Mouse (Mus musculus) forebrain, embryonic 15.5 days (tissue): Measurements from ENCODE around the gene Prickle1. TPM values are rescaled to one million over a fixed set of nuclear protein-coding genes. Genes with fewer than 3 reads are reported as not detected.

Experiments used
- ATAC-seq: fragments of 200-750 bp; cut with Nextera tagmentation; replicated peaks from 2 replicates; pipeline ENCODE4 v1.8.0; 2017; ENCODE audit warnings: mild to moderate bottlenecking, moderate TSS enrichment, moderate library complexity
- H3K27ac ChIP-seq: fragments of 300-500 bp; sonication (generic); replicated peaks from 2 replicates; pipeline ENCODE4 v1.5.1; 2015; ENCODE audit warnings: mild to moderate bottlenecking, inconsistent platforms
- H3K27me3 ChIP-seq: fragments of 300-500 bp; sonication (generic); 2 replicates; pipeline ENCODE4 v1.6.1; 2015; ENCODE audit warnings: inconsistent platforms
- H3K36me3 ChIP-seq: fragments of 300-500 bp; sonication (generic); 2 replicates; pipeline ENCODE4 v1.6.1; 2015; ENCODE audit warnings: mild to moderate bottlenecking, inconsistent platforms
- H3K4me1 ChIP-seq: fragments of 300-500 bp; sonication (generic); 2 replicates; pipeline ENCODE4 v1.6.1; 2015; ENCODE audit warnings: inconsistent platforms
- H3K4me2 ChIP-seq: fragments of 300-500 bp; sonication (generic); replicated peaks from 2 replicates; pipeline ENCODE4 v1.6.1; 2015; ENCODE audit warnings: mild to moderate bottlenecking, inconsistent platforms
- H3K4me3 ChIP-seq: fragments of 300-500 bp; sonication (generic); 2 replicates; pipeline ENCODE4 v1.5.1; 2015; ENCODE audit warnings: mild to moderate bottlenecking, inconsistent platforms
- H3K9ac ChIP-seq: fragments of 300-500 bp; sonication (generic); replicated peaks from 2 replicates; pipeline ENCODE4 v1.6.1; 2015; ENCODE audit warnings: mild to moderate bottlenecking, inconsistent platforms
- H3K9me3 ChIP-seq: fragments of 300-500 bp; sonication (generic); 2 replicates; pipeline ENCODE4 v1.6.1; 2016; ENCODE audit warnings: inconsistent platforms
- WGBS: fragments of 180-500 bp; shearing (Covaris S2); methylation state at CpG from one replicate; pipeline ENCODE4 v1.1.7; 2015; ENCODE audit warnings: mixed read lengths; 5-methylcytosine and 5-hydroxymethylcytosine counted together
- polyA plus RNA-seq: library from polyadenylated mRNA; unstranded; fragments of >200 nt; fragmentation: Nextera tagmentation; extraction: Ambion mirVana; gene quantifications from 2 replicates; pipeline ENCODE4 v1.2.1, GENCODE M21; 2015

Prickle1 gene
- polyA plus RNA-seq, 1 experiment from 2014 or later: 18.0 TPM

- Histone ChIP-seq H3K4me2 (no peak overlapping the region), H3K27me3 (0 out of 2 replicates have a peak, but pooled peaks cover 5% of the 10 kb centered on the region), H3K27ac (no peak overlapping the region), H3K9ac (no peak overlapping the region), H3K4me1 (peaks cover 32% of the 10 kb centered on the region), H3K36me3 (no peaks in the 10 kb centered on the region), H3K9me3 (no peaks in the 10 kb centered on the region), H3K4me3 (no peak overlapping the region)
- 8% methylated on average over 10 of the region's 10 CpGs for WGBS
- ATAC-seq: no peak
These were observed 81.8 kb downstream of the Prickle1 start for GRCm38 (mm10) chr15:93513939-93514341.

- Histone ChIP-seq H3K4me3 (no peak overlapping the region), H3K9ac (no peak overlapping the region), H3K4me1 (peaks cover 22% of the 10 kb centered on the region), H3K36me3 (peaks cover 8% of the 10 kb centered on the region), H3K9me3 (no peaks in the 10 kb centered on the region), H3K4me2 (no peak overlapping the region), H3K27me3 (0 out of 2 replicates have a peak, but pooled peaks cover 5% of the 10 kb centered on the region), H3K27ac (no peak overlapping the region)
- WGBS: 39% methylated on average over 9 of the region's 9 CpGs
- ATAC-seq: no peak
These were observed 83.3 kb downstream of the Prickle1 start for GRCm38 (mm10) chr15:93512437-93512836.

GRCm38 (mm10) chr15:93510690-93511336, 84.9 kb downstream of the Prickle1 start:
- Histone ChIP-seq H3K27ac (peak overlapping the region; percentile 37; the same call in 1 of the 2 replicates), H3K9me3 (no peaks in the 10 kb centered on the region), H3K4me2 (no peak overlapping the region), H3K4me3 (no peak overlapping the region), H3K36me3 (peaks cover 11% of the 10 kb centered on the region), H3K27me3 (no peaks in the 10 kb centered on the region), H3K9ac (peak overlapping the region; percentile 19), H3K4me1 (peaks cover 22% of the 10 kb centered on the region)
- ATAC-seq: 0 out of 2 replicates have a peak, but pooled peaks have one; percentile 41
- WGBS: 16% methylated on average over 12 of the region's 12 CpGs

DNA sequence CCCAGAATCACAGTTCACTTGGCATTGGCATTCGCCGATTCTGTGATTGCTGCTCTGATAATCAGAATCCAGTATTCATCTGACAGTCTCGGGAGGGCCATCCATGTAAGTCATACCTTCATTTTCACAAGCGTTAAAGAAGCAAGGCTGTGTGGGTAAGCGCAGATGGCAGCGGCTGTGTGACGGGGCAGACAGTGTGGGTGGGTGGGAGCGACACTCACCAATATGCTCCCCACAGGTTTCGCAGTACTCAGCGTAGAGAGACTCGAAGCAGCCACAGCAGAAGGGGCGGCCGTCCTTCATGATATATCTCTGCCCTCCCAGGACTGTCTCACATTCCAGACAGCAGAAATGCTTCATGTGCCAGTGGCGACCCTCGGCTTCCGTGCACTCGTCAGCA, 90.9 kb downstream of the Prickle1 start:
- no peak overlapping the region for H3K4me3 ChIP-seq
- H3K27ac ChIP-seq: no peak overlapping the region
- H3K36me3 ChIP-seq: peaks cover 24% of the 10 kb centered on the region
- no peaks in the 10 kb centered on the region for H3K9me3 ChIP-seq
- H3K4me1 ChIP-seq: no peaks in the 10 kb centered on the region
- H3K27me3 ChIP-seq: no peaks in the 10 kb centered on the region
- WGBS: 89% methylated on average over 17 of the region's 17 CpGs
- ATAC-seq: no peak
- no peak overlapping the region for H3K4me2 ChIP-seq
- H3K9ac ChIP-seq: no peak overlapping the region

DNA sequence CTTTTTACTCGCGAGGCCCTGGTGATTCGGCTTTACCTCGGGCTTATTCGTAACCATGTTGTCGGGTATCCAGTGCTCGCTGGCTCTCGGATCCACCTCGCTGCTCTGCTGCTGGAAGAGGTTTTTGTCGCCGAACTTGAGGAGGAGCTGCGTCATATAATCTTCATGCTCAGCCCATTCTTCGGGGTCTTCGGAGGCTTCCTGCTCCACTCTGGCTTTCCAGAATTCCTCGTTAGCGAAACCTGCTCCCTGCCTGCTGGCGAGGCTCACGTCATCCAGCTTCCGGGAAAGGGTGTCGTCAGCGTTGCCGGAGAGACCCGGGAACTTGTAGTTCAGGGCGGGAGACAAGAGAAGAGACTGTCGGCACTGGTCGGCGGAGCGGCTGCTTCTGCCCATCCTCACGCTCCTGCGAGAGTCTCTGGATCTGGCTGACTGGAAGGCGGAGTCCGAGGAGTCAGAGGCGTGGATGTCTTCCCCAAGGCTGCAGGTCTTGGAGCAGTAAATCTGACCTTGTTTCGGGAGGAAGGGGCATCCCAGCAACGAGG, 92.4 kb downstream of the Prickle1 start:
- ATAC-seq: no peak

DNA sequence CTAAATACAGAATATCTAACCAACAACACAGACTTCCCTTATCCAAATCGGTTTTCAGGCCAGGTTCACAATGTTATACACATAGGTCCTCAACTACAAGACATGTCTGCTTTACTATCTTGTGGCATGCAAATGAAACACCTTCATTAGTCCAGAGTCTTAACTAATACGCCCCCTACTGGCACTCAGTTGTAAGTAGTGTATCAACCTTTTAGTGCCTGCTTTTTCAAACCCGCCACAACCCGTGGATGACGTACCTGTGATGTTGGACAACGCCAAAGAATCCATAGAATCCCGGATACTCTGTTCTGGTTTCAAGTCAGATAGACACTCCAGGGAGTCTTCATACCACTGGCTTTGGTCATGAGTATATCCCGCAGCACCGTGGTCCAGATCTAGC, 93.0 kb downstream of the Prickle1 start:
- H3K9me3 ChIP-seq: no peaks in the 10 kb centered on the region
- H3K36me3 ChIP-seq: peaks cover 19% of the 10 kb centered on the region
- H3K4me3 ChIP-seq: no peak overlapping the region
- no peaks in the 10 kb centered on the region for H3K4me1 ChIP-seq
- no peaks in the 10 kb centered on the region for H3K27me3 ChIP-seq
- ATAC-seq: no peak
- H3K9ac ChIP-seq: no peak overlapping the region
- 95% methylated on average over 9 of the region's 9 CpGs for WGBS
- H3K27ac ChIP-seq: no peak overlapping the region
- H3K4me2 ChIP-seq: no peak overlapping the region

More for the DNA sequence above, 92.4 kb downstream of the Prickle1 start:
- H3K27ac ChIP-seq: no peak overlapping the region
- no peak overlapping the region for H3K4me3 ChIP-seq
- H3K4me2 ChIP-seq: no peak overlapping the region
- no peaks in the 10 kb centered on the region for H3K9me3 ChIP-seq
- H3K27me3 ChIP-seq: no peaks in the 10 kb centered on the region
- H3K9ac ChIP-seq: no peak overlapping the region
- no peaks in the 10 kb centered on the region for H3K4me1 ChIP-seq
- WGBS: 90% methylated on average over 35 of the region's 35 CpGs
- peaks cover 21% of the 10 kb centered on the region for H3K36me3 ChIP-seq

GRCm38 (mm10) chr15:93499866-93500265, 95.8 kb downstream of the Prickle1 start:
- H3K9me3 ChIP-seq: no peaks in the 10 kb centered on the region
- no peak; the same call in 1 of the 2 replicates for ATAC-seq
- 58% methylated on average over 9 of the region's 9 CpGs for WGBS
- no peak overlapping the region for H3K4me2 ChIP-seq
- H3K4me1 ChIP-seq: no peaks in the 10 kb centered on the region
- H3K36me3 ChIP-seq: peaks cover 14% of the 10 kb centered on the region; the same call in 1 of the 2 replicates
- no peak overlapping the region for H3K27ac ChIP-seq
- no peak overlapping the region for H3K4me3 ChIP-seq
- H3K27me3 ChIP-seq: no peaks in the 10 kb centered on the region
- H3K9ac ChIP-seq: no peak overlapping the region

- WGBS: 92% methylated on average over 7 of the region's 7 CpGs
These were observed 101.0 kb downstream of the Prickle1 start for GRCm38 (mm10) chr15:93494700-93495099.

GRCm38 (mm10) chr15:93489597-93489996, 106.1 kb downstream of the Prickle1 start:
- H3K36me3 ChIP-seq: no peaks in the 10 kb centered on the region
- no peaks in the 10 kb centered on the region for H3K27me3 ChIP-seq
- no peak for ATAC-seq
- WGBS: 88% methylated on average over 4 of the region's 4 CpGs
- no peak overlapping the region for H3K4me2 ChIP-seq
- no peaks in the 10 kb centered on the region for H3K4me1 ChIP-seq
- no peak overlapping the region for H3K27ac ChIP-seq
- H3K9ac ChIP-seq: no peak overlapping the region
- no peak overlapping the region for H3K4me3 ChIP-seq
- H3K9me3 ChIP-seq: no peaks in the 10 kb centered on the region

More at GRCm38 (mm10) chr15:93494700-93495099, 101.0 kb downstream of the Prickle1 start:
- no peak overlapping the region for H3K4me3 ChIP-seq
- H3K27me3 ChIP-seq: no peaks in the 10 kb centered on the region
- H3K4me1 ChIP-seq: no peaks in the 10 kb centered on the region
- no peak overlapping the region for H3K4me2 ChIP-seq
- H3K9me3 ChIP-seq: no peaks in the 10 kb centered on the region
- no peak overlapping the region for H3K9ac ChIP-seq
- no peak for ATAC-seq
- no peak overlapping the region for H3K27ac ChIP-seq
- no peaks in the 10 kb centered on the region for H3K36me3 ChIP-seq

DNA sequence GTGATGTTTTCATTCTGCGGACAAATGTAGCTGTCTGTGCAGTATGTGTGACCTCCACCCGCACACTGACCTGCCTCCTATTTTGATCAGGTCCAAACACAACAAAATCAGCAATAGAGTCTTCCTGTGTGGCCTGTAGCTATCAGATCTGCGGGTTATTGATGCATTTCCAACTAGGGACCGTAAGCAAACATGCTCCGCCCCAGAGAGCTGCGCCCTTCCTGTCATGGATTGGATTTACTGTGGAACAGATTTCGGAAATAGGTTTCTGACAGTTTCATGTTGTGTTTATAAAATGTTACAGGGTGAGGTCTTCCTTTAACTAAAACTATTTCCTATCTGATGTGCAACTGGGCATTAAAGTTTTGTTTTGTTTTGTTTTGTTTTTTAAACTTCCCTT, 109.6 kb downstream of the Prickle1 start:
- Histone ChIP-seq H3K36me3 (no peaks in the 10 kb centered on the region), H3K9me3 (no peaks in the 10 kb centered on the region), H3K4me2 (no peak overlapping the region), H3K4me1 (no peaks in the 10 kb centered on the region), H3K27ac (no peak overlapping the region), H3K27me3 (no peaks in the 10 kb centered on the region), H3K9ac (no peak overlapping the region), H3K4me3 (no peak overlapping the region)
- ATAC-seq: no peak
- WGBS: 86% methylated on average over 7 of the region's 7 CpGs

DNA sequence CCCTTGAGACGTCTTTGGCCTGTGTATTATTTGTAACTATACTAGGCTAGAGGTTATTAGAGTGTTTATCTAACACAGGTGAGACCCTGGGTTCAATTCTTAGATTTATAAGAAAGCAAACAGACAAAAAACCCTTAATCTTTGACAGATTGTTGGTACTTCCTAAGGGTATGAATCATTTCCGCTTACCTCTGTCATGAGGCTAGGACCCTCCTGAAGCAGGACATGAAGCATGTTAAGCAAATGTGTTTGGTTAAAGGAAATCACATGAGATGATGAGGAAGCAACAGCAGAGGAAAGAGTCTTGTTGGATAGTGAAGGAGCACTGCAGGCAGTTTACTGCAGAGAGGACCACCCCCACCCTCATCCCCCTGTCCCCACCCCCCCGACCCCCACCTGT, 110.4 kb downstream of the Prickle1 start:
- Histone ChIP-seq H3K4me1 (no peaks in the 10 kb centered on the region), H3K4me3 (no peak overlapping the region), H3K4me2 (no peak overlapping the region), H3K27me3 (no peaks in the 10 kb centered on the region), H3K36me3 (no peaks in the 10 kb centered on the region), H3K9me3 (no peaks in the 10 kb centered on the region), H3K9ac (no peak overlapping the region), H3K27ac (no peak overlapping the region)
- no peak for ATAC-seq
- 77% methylated on average over 3 of the region's 3 CpGs for WGBS

DNA sequence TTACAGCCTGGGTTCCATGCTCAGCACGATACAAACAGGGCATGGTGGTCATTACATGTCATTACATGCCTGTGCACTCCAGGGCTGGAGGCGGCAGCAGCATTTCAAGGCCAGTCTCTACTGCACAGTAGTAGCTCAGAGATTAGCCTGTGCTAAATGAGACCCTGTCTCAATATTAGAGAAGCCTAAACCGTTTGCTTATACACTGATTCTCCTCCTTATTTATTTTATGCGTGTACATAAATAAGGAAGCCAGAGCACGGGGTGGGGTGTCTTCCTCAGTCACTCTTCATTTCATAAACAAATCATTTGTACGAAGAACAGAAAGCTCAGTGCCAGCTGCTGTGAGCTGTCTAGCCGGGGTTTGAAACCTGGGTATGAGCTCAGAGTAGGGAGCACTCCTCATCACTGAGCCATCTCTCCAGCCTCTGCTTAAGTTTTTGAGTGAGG, 111.4 kb downstream of the Prickle1 start:
- Histone ChIP-seq H3K9ac (no peak overlapping the region), H3K9me3 (no peaks in the 10 kb centered on the region), H3K4me3 (no peak overlapping the region), H3K4me1 (peaks cover 3% of the 10 kb centered on the region), H3K27me3 (no peaks in the 10 kb centered on the region), H3K4me2 (no peak overlapping the region), H3K36me3 (no peaks in the 10 kb centered on the region), H3K27ac (no peak overlapping the region)
- no peak for ATAC-seq
- WGBS: 72% methylated on average over 7 of the region's 7 CpGs
